Mouse (Mus musculus): ENCODE results near the gene Aldh1a2. TPM values are rescaled to one million over a fixed set of nuclear protein-coding genes. Genes with fewer than 3 reads are reported as not detected.

The Aldh1a2 gene
- 123 and 139 TPM in 2 replicates for polyA plus RNA-seq (2014; fragmentation: Nextera tagmentation; extraction: Ambion mirVana)

GRCm38 (mm10) chr9:71215248-71216035 is at the start of gene Aldh1a2:
Gene Aldh1a2, plus strand, starts transcription at chr9:71215789.
- ATAC-seq (replicated peaks; ENCODE audit: low FRiP score, low TSS enrichment, low read depth): peak; percentile 83
- peak within 1 kb of the TSS; percentile 44 for H3K9ac ChIP-seq (ENCODE audit: low read length)
- under 1% methylated on average over 82 of the region's 97 CpGs for WGBS
- H3K4me1 ChIP-seq (replicated peaks; ENCODE audit: control insufficient read depth, insufficient read depth, low read length): peaks cover 9% of the 10 kb centered on the region; the same call in 1 of the 2 replicates
- H3K36me3 ChIP-seq (ENCODE audit: control insufficient read depth, insufficient read depth, low read length): no peaks in the 10 kb centered on the region
- DNase-seq (ENCODE audit: low spot score): peak; percentile 88
- H3K4me2 ChIP-seq (ENCODE audit: low read length): peak within 1 kb of the TSS; percentile 67
- peak within 1 kb of the TSS; percentile 50 for H3K4me3 ChIP-seq (ENCODE audit: low read depth, low read length)
- H3K9me3 ChIP-seq (ENCODE audit: control insufficient read depth, low read length): no peaks in the 10 kb centered on the region; the same call in 1 of the 2 replicates
- peaks cover 40% of the 10 kb centered on the region for H3K27me3 ChIP-seq (replicated peaks; ENCODE audit: control insufficient read depth, insufficient read depth, low read length)
- H3K27ac ChIP-seq (ENCODE audit: low read depth): peak within 1 kb of the TSS; percentile 43; the same call in 1 of the 2 replicates

GRCm38 (mm10) chr9:71166019-71166705 is 49.4 kb upstream of the Aldh1a2 start:
- peaks cover 12% of the 10 kb centered on the region for H3K4me1 ChIP-seq (replicated peaks; ENCODE audit: control insufficient read depth, insufficient read depth, low read length)
- no peak overlapping the region for H3K4me2 ChIP-seq (ENCODE audit: low read length)
- no peak overlapping the region for H3K27ac ChIP-seq (ENCODE audit: low read depth)
- WGBS: 90% methylated on average over 5 of the region's 5 CpGs
- no peaks in the 10 kb centered on the region for H3K27me3 ChIP-seq (replicated peaks; ENCODE audit: control insufficient read depth, insufficient read depth, low read length)
- no peak overlapping the region for H3K4me3 ChIP-seq (ENCODE audit: low read depth, low read length)
- H3K9ac ChIP-seq (ENCODE audit: low read length): no peak overlapping the region
- DNase-seq (ENCODE audit: low spot score): peak; percentile 45
- H3K36me3 ChIP-seq (ENCODE audit: control insufficient read depth, insufficient read depth, low read length): no peaks in the 10 kb centered on the region
- no peak for ATAC-seq (replicated peaks; ENCODE audit: low FRiP score, low TSS enrichment, low read depth)
- H3K9me3 ChIP-seq (ENCODE audit: control insufficient read depth, low read length): no peaks in the 10 kb centered on the region

- Histone ChIP-seq H3K9me3 (ENCODE audit: control insufficient read depth, low read length) (no peaks in the 10 kb centered on the region), H3K4me1 (replicated peaks; ENCODE audit: control insufficient read depth, insufficient read depth, low read length) (peaks cover 12% of the 10 kb centered on the region), H3K4me3 (ENCODE audit: low read depth, low read length) (no peak overlapping the region), H3K27ac (ENCODE audit: low read depth) (no peak overlapping the region), H3K9ac (ENCODE audit: low read length) (no peak overlapping the region), H3K27me3 (replicated peaks; ENCODE audit: control insufficient read depth, insufficient read depth, low read length) (no peaks in the 10 kb centered on the region), H3K4me2 (ENCODE audit: low read length) (no peak overlapping the region), H3K36me3 (ENCODE audit: control insufficient read depth, insufficient read depth, low read length) (no peaks in the 10 kb centered on the region)
- ATAC-seq (replicated peaks; ENCODE audit: low FRiP score, low TSS enrichment, low read depth) (no peak), DNase-seq (ENCODE audit: low spot score) (peak; percentile 49)
- 67% methylated on average over 5 of the region's 5 CpGs for WGBS
Measured at GRCm38 (mm10) chr9:71166871-71167465, 48.6 kb upstream of the Aldh1a2 start.

GRCm38 (mm10) chr9:71167473-71168215 is 47.9 kb upstream of the Aldh1a2 start:
- ATAC-seq (replicated peaks; ENCODE audit: low FRiP score, low TSS enrichment, low read depth) (no peak), DNase-seq (ENCODE audit: low spot score) (peak; percentile 50)
- Histone ChIP-seq H3K4me3 (ENCODE audit: low read depth, low read length) (no peak overlapping the region), H3K4me1 (replicated peaks; ENCODE audit: control insufficient read depth, insufficient read depth, low read length) (peaks cover 12% of the 10 kb centered on the region), H3K4me2 (ENCODE audit: low read length) (no peak overlapping the region), H3K9me3 (ENCODE audit: control insufficient read depth, low read length) (no peaks in the 10 kb centered on the region), H3K27me3 (replicated peaks; ENCODE audit: control insufficient read depth, insufficient read depth, low read length) (no peaks in the 10 kb centered on the region), H3K36me3 (ENCODE audit: control insufficient read depth, insufficient read depth, low read length) (no peaks in the 10 kb centered on the region), H3K9ac (ENCODE audit: low read length) (no peak overlapping the region), H3K27ac (ENCODE audit: low read depth) (0 out of 2 replicates have a peak overlapping the region, but pooled peaks have one; percentile 19)
- 37% methylated on average over 2 of the region's 2 CpGs for WGBS

GRCm38 (mm10) chr9:71168511-71168910 is 47.1 kb upstream of the Aldh1a2 start, which contains the start of gene Aqp9:
Gene Aqp9, minus strand, starts transcription at chr9:71168682.
- Histone ChIP-seq H3K27me3 (replicated peaks; ENCODE audit: control insufficient read depth, insufficient read depth, low read length) (no peaks in the 10 kb centered on the region), H3K27ac (ENCODE audit: low read depth) (0 out of 2 replicates have a peak within 1 kb of the TSS, but pooled peaks have one; percentile 19), H3K4me2 (ENCODE audit: low read length) (no peak within 1 kb of the TSS), H3K9me3 (ENCODE audit: control insufficient read depth, low read length) (no peaks in the 10 kb centered on the region), H3K4me3 (ENCODE audit: low read depth, low read length) (no peak within 1 kb of the TSS), H3K9ac (ENCODE audit: low read length) (no peak within 1 kb of the TSS), H3K4me1 (replicated peaks; ENCODE audit: control insufficient read depth, insufficient read depth, low read length) (peaks cover 12% of the 10 kb centered on the region), H3K36me3 (ENCODE audit: control insufficient read depth, insufficient read depth, low read length) (no peaks in the 10 kb centered on the region)
- DNase-seq (ENCODE audit: low spot score): peak; percentile 51
- ATAC-seq (replicated peaks; ENCODE audit: low FRiP score, low TSS enrichment, low read depth): no peak
- 39% methylated on average over 12 of the region's 12 CpGs for WGBS

- no peaks in the 10 kb centered on the region for H3K36me3 ChIP-seq (ENCODE audit: control insufficient read depth, insufficient read depth, low read length)
- H3K27me3 ChIP-seq (replicated peaks; ENCODE audit: control insufficient read depth, insufficient read depth, low read length): no peaks in the 10 kb centered on the region
- H3K9me3 ChIP-seq (ENCODE audit: control insufficient read depth, low read length): no peaks in the 10 kb centered on the region
- ATAC-seq (replicated peaks; ENCODE audit: low FRiP score, low TSS enrichment, low read depth) (no peak), DNase-seq (ENCODE audit: low spot score) (no peak)
- 59% methylated on average over 9 of the region's 9 CpGs for WGBS
- H3K4me1 ChIP-seq (replicated peaks; ENCODE audit: control insufficient read depth, insufficient read depth, low read length): peaks cover 5% of the 10 kb centered on the region
- no peak overlapping the region for H3K9ac ChIP-seq (ENCODE audit: low read length)
- no peak overlapping the region for H3K4me2 ChIP-seq (ENCODE audit: low read length)
- H3K27ac ChIP-seq (ENCODE audit: low read depth): no peak overlapping the region
- no peak overlapping the region for H3K4me3 ChIP-seq (ENCODE audit: low read depth, low read length)
Measured at GRCm38 (mm10) chr9:71173533-71173932, 42.1 kb upstream of the Aldh1a2 start.

- H3K4me3 ChIP-seq (ENCODE audit: low read depth, low read length): no peak overlapping the region
- H3K9ac ChIP-seq (ENCODE audit: low read length): no peak overlapping the region
- DNase-seq (ENCODE audit: low spot score) (peak; percentile 12), ATAC-seq (replicated peaks; ENCODE audit: low FRiP score, low TSS enrichment, low read depth) (no peak)
- WGBS: 81% methylated on average over 5 of the region's 5 CpGs
- no peaks in the 10 kb centered on the region for H3K36me3 ChIP-seq (ENCODE audit: control insufficient read depth, insufficient read depth, low read length)
- no peak overlapping the region for H3K27ac ChIP-seq (ENCODE audit: low read depth)
- H3K4me1 ChIP-seq (replicated peaks; ENCODE audit: control insufficient read depth, insufficient read depth, low read length): no peaks in the 10 kb centered on the region
- no peak overlapping the region for H3K4me2 ChIP-seq (ENCODE audit: low read length)
- H3K9me3 ChIP-seq (ENCODE audit: control insufficient read depth, low read length): no peaks in the 10 kb centered on the region
- H3K27me3 ChIP-seq (replicated peaks; ENCODE audit: control insufficient read depth, insufficient read depth, low read length): no peaks in the 10 kb centered on the region
Measured at GRCm38 (mm10) chr9:71174316-71174975, 41.1 kb upstream of the Aldh1a2 start.

Measured in intestine, embryonic 14.5 days (tissue).